Mouse (Mus musculus): ENCODE results near the gene C1ql2. TPM values are rescaled to one million over a fixed set of nuclear protein-coding genes. Genes with fewer than 3 reads are reported as not detected.

C1ql2 gene
- not detected for polyA plus RNA-seq (2017; shearing (Covaris generic))

GRCm38 (mm10) chr1:120340419-120341171 lies at the start of gene C1ql2:
Gene C1ql2, plus strand, starts transcription at chr1:120340582.

Other genes starting within 250 kb of the C1ql2 start
- 203 TPM for gene Dbi, start 219.5 kb upstream of the C1ql2 start, polyA plus RNA-seq (2017; shearing (Covaris generic))
- 27.0 TPM for gene 3110009E18Rik, start 219.4 kb upstream of the C1ql2 start, polyA plus RNA-seq (2017; shearing (Covaris generic))
- gene Steap3, start 67.9 kb upstream of the C1ql2 start, polyA plus RNA-seq (2017; shearing (Covaris generic)) = 0.14 TPM
- not detected for gene Marco, start 164.4 kb downstream of the C1ql2 start, polyA plus RNA-seq (2017; shearing (Covaris generic))

Measured in CD4-positive, CD25-positive, alpha-beta regulatory T cell, adult 9 weeks (primary cell).